Mouse (Mus musculus) intestine, embryonic 15.5 days (tissue): ENCODE measurements at regions not wholly inside any gene's neighbourhood (a gene's known extent, or its start where the extent isn't known, plus 50 kb on each side); places are given as distances from the start of the nearest gene placed in this dataset.

Source experiments
- ATAC-seq: fragments of 200-750 bp; cut with Nextera tagmentation; 2 replicates; pipeline ENCODE4 v1.8.0; 2017; ENCODE audit warnings: moderate TSS enrichment, moderate library complexity
- H3K27ac ChIP-seq: fragments of 300-500 bp; sonication (generic); 2 replicates; pipeline ENCODE4 v1.5.1; 2015; ENCODE audit warnings: mild to moderate bottlenecking, inconsistent platforms
- H3K27me3 ChIP-seq: fragments of 300-500 bp; sonication (generic); replicated peaks from 2 replicates; pipeline ENCODE4 v1.6.1; 2015; ENCODE audit warnings: inconsistent platforms
- H3K36me3 ChIP-seq: fragments of 300-500 bp; sonication (generic); 2 replicates; pipeline ENCODE4 v1.6.1; 2015; ENCODE audit warnings: inconsistent platforms
- H3K4me1 ChIP-seq: fragments of 300-500 bp; sonication (generic); replicated peaks from 2 replicates; pipeline ENCODE4 v1.6.1; 2015; ENCODE audit warnings: inconsistent platforms
- H3K4me2 ChIP-seq: fragments of 300-500 bp; sonication (generic); replicated peaks from 2 replicates; pipeline ENCODE4 v1.6.1; 2015; ENCODE audit warnings: mild to moderate bottlenecking, inconsistent platforms
- H3K4me3 ChIP-seq: fragments of 300-500 bp; sonication (generic); replicated peaks from 2 replicates; pipeline ENCODE4 v1.5.1; 2015; ENCODE audit warnings: inconsistent platforms
- H3K9ac ChIP-seq: fragments of 300-500 bp; sonication (generic); 2 replicates; pipeline ENCODE4 v1.6.1; 2015; ENCODE audit warnings: inconsistent platforms
- H3K9me3 ChIP-seq: fragments of 300-500 bp; sonication (generic); 2 replicates; pipeline ENCODE4 v1.6.1; 2016; ENCODE audit warnings: inconsistent platforms
- WGBS: fragments of 180-500 bp; shearing (Covaris S2); methylation state at CpG from one replicate; pipeline ENCODE4 v1.1.7; 2015; 5-methylcytosine and 5-hydroxymethylcytosine counted together

- Histone ChIP-seq H3K4me2 (no peak overlapping the region), H3K4me3 (no peak overlapping the region), H3K36me3 (no peaks in the 10 kb centered on the region), H3K27ac (no peak overlapping the region), H3K4me1 (no peaks in the 10 kb centered on the region), H3K9ac (no peak overlapping the region), H3K9me3 (no peaks in the 10 kb centered on the region), H3K27me3 (no peaks in the 10 kb centered on the region)
- ATAC-seq = no peak
- 52% methylated on average over 10 of the region's 10 CpGs for WGBS
Measured at GRCm38 (mm10) chr11:18712642-18713053, 306.1 kb downstream of the Meis1 start.

- WGBS = 84% methylated on average over 3 of the region's 3 CpGs
- no peak for ATAC-seq
- Histone ChIP-seq H3K9me3 (no peaks in the 10 kb centered on the region), H3K4me2 (no peak overlapping the region), H3K4me1 (no peaks in the 10 kb centered on the region), H3K36me3 (no peaks in the 10 kb centered on the region), H3K27ac (no peak overlapping the region), H3K9ac (no peak overlapping the region), H3K4me3 (no peak overlapping the region), H3K27me3 (no peaks in the 10 kb centered on the region)
Measured at GRCm38 (mm10) chr11:18709628-18710027, 309.2 kb downstream of the Meis1 start.

- 73% methylated on average over 6 of the region's 6 CpGs for WGBS
- no peaks in the 10 kb centered on the region for H3K36me3 ChIP-seq
- no peak for ATAC-seq
Measured at GRCm38 (mm10) chr11:18681593-18681992, 337.2 kb downstream of the Meis1 start.

GRCm38 (mm10) chr11:18676876-18677275 lies 341.9 kb downstream of the Meis1 start:
- ATAC-seq = no peak

More at GRCm38 (mm10) chr11:18681593-18681992, 337.2 kb downstream of the Meis1 start:
- H3K4me1 ChIP-seq = no peaks in the 10 kb centered on the region
- H3K27me3 ChIP-seq = no peaks in the 10 kb centered on the region
- H3K4me2 ChIP-seq = no peak overlapping the region
- no peak overlapping the region for H3K9ac ChIP-seq
- no peak overlapping the region for H3K4me3 ChIP-seq
- H3K27ac ChIP-seq = no peak overlapping the region
- H3K9me3 ChIP-seq = no peaks in the 10 kb centered on the region

GRCm38 (mm10) chr11:18670967-18671366 lies 347.8 kb downstream of the Meis1 start:
- WGBS = 86% methylated on average over 2 of the region's 2 CpGs
- Histone ChIP-seq H3K9ac (no peak overlapping the region), H3K27ac (no peak overlapping the region), H3K4me2 (no peak overlapping the region), H3K36me3 (no peaks in the 10 kb centered on the region), H3K27me3 (no peaks in the 10 kb centered on the region), H3K4me3 (no peak overlapping the region), H3K4me1 (no peaks in the 10 kb centered on the region), H3K9me3 (no peaks in the 10 kb centered on the region)
- no peak for ATAC-seq

More at GRCm38 (mm10) chr11:18676876-18677275, 341.9 kb downstream of the Meis1 start:
- H3K4me1 ChIP-seq = no peaks in the 10 kb centered on the region
- H3K9me3 ChIP-seq = no peaks in the 10 kb centered on the region
- H3K36me3 ChIP-seq = no peaks in the 10 kb centered on the region
- H3K9ac ChIP-seq = no peak overlapping the region
- H3K27ac ChIP-seq = no peak overlapping the region
- 91% methylated on average over 2 of the region's 2 CpGs for WGBS
- no peak overlapping the region for H3K4me3 ChIP-seq
- no peak overlapping the region for H3K4me2 ChIP-seq
- no peaks in the 10 kb centered on the region for H3K27me3 ChIP-seq

- Histone ChIP-seq H3K9ac (no peak overlapping the region), H3K4me2 (no peak overlapping the region), H3K4me3 (no peak overlapping the region), H3K36me3 (no peaks in the 10 kb centered on the region), H3K4me1 (no peaks in the 10 kb centered on the region), H3K9me3 (no peaks in the 10 kb centered on the region), H3K27ac (no peak overlapping the region), H3K27me3 (no peaks in the 10 kb centered on the region)
- 81% methylated on average over 2 of the region's 2 CpGs for WGBS
- ATAC-seq = no peak
Measured at GRCm38 (mm10) chr11:18669322-18669721, 349.5 kb downstream of the Meis1 start.

GRCm38 (mm10) chr11:18656358-18656757 lies 362.4 kb downstream of the Meis1 start:
- no peak for ATAC-seq
- Histone ChIP-seq H3K4me2 (no peak overlapping the region), H3K27me3 (no peaks in the 10 kb centered on the region), H3K4me3 (no peak overlapping the region), H3K27ac (no peak overlapping the region), H3K36me3 (no peaks in the 10 kb centered on the region), H3K9me3 (no peaks in the 10 kb centered on the region), H3K9ac (no peak overlapping the region), H3K4me1 (no peaks in the 10 kb centered on the region)
- 74% methylated on average over 1 of the region's 1 CpGs for WGBS

GRCm38 (mm10) chr11:18631975-18632773 lies 386.6 kb downstream of the Meis1 start:
- H3K27me3 ChIP-seq = no peaks in the 10 kb centered on the region
- no peak overlapping the region for H3K27ac ChIP-seq
- no peak overlapping the region for H3K4me2 ChIP-seq
- H3K9ac ChIP-seq = no peak overlapping the region
- no peaks in the 10 kb centered on the region for H3K4me1 ChIP-seq
- 70% methylated on average over 5 of the region's 5 CpGs for WGBS
- no peaks in the 10 kb centered on the region for H3K36me3 ChIP-seq
- H3K4me3 ChIP-seq = no peak overlapping the region
- no peaks in the 10 kb centered on the region for H3K9me3 ChIP-seq
- no peak for ATAC-seq

- H3K9me3 ChIP-seq = no peaks in the 10 kb centered on the region
Measured at GRCm38 (mm10) chr11:18631570-18631969, 387.2 kb downstream of the Meis1 start.

GRCm38 (mm10) chr11:18621777-18622176 lies 397.0 kb downstream of the Meis1 start:
- Histone ChIP-seq H3K4me2 (no peak overlapping the region), H3K9me3 (no peaks in the 10 kb centered on the region), H3K27ac (0 out of 2 replicates have a peak overlapping the region, but pooled peaks have one; percentile 4), H3K27me3 (no peaks in the 10 kb centered on the region), H3K36me3 (no peaks in the 10 kb centered on the region), H3K9ac (no peak overlapping the region), H3K4me1 (no peaks in the 10 kb centered on the region), H3K4me3 (no peak overlapping the region)
- peak; percentile 41 for ATAC-seq
- 47% methylated on average over 3 of the region's 3 CpGs for WGBS

More at GRCm38 (mm10) chr11:18631570-18631969, 387.2 kb downstream of the Meis1 start:
- Histone ChIP-seq H3K27me3 (no peaks in the 10 kb centered on the region), H3K4me2 (no peak overlapping the region), H3K36me3 (no peaks in the 10 kb centered on the region), H3K4me3 (no peak overlapping the region), H3K9ac (no peak overlapping the region), H3K27ac (no peak overlapping the region), H3K4me1 (no peaks in the 10 kb centered on the region)
- ATAC-seq = no peak
- 89% methylated on average over 7 of the region's 7 CpGs for whole genome bisulfite sequencing

- Histone ChIP-seq H3K36me3 (no peaks in the 10 kb centered on the region), H3K27me3 (no peaks in the 10 kb centered on the region), H3K4me1 (no peaks in the 10 kb centered on the region), H3K27ac (no peak overlapping the region), H3K9me3 (no peaks in the 10 kb centered on the region), H3K9ac (no peak overlapping the region), H3K4me2 (no peak overlapping the region), H3K4me3 (no peak overlapping the region)
- WGBS = 90% methylated on average over 6 of the region's 6 CpGs
- ATAC-seq = no peak
Measured at GRCm38 (mm10) chr11:18604836-18605235, 413.9 kb downstream of the Meis1 start.

GRCm38 (mm10) chr11:18601568-18602182 lies 417.1 kb downstream of the Meis1 start:
- Histone ChIP-seq H3K4me1 (no peaks in the 10 kb centered on the region), H3K27me3 (no peaks in the 10 kb centered on the region), H3K9me3 (no peaks in the 10 kb centered on the region), H3K4me2 (no peak overlapping the region), H3K9ac (no peak overlapping the region), H3K27ac (no peak overlapping the region), H3K36me3 (no peaks in the 10 kb centered on the region), H3K4me3 (no peak overlapping the region)
- ATAC-seq = no peak
- 82% methylated on average over 6 of the region's 6 CpGs for WGBS

GRCm38 (mm10) chr11:18598349-18598748 lies 420.4 kb downstream of the Meis1 start:
- Histone ChIP-seq H3K9ac (no peak overlapping the region), H3K27me3 (no peaks in the 10 kb centered on the region), H3K36me3 (no peaks in the 10 kb centered on the region), H3K27ac (no peak overlapping the region), H3K4me2 (no peak overlapping the region), H3K9me3 (no peaks in the 10 kb centered on the region), H3K4me3 (no peak overlapping the region), H3K4me1 (no peaks in the 10 kb centered on the region)
- WGBS = 73% methylated on average over 3 of the region's 3 CpGs
- ATAC-seq = no peak
